8 mouse cellular contexts compared by ENCODE assay signal in the genomic region with DNA sequence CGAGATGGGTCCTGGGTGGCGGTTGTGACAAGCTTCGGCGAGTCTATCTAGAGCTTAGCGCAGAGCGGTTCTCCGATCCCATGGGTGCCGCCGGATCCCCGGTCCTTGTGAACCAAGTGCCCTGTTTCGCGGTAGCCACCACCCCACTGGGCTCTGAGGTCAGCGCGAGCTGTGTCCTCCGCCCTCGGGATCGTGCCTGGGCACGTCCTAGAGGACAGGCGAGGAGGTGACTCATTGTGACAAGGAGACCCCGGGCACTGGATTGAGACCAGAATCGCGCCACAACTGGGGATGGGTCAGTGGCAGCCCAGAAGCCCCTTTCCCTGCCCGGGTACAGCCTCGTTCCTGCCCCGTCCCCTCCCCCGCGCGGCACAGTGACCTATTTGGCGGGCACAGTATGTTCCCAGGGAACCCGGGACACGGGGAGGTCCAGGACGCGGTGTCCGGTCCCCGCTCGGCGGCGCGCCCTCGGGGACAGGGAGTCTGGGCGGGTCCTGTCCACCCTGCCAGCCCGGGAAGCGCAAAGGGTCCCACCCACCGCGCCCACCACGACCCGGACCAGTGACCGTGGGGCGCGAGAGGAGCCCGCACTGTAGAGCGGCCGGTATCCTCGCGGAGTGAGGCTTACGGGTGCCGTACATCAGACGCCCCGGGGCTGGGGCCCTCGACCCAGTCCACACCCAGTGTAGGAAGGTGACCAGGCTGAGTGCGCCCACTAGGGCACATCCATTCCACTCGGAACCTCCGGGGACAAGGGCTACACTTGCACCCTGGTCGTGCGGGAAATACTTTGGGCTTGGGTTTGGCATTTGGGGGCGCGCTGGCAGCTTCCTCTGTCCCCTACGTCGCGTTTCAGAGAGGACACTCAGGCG. TPM values are rescaled to one million over a fixed set of nuclear protein-coding genes. Genes with fewer than 3 reads are reported as not detected.
A peak's percentile ranks its signal among the peaks of the same experiment; 100 is the strongest.
DNase-seq lines count a peak whose midpoint lies in the region; ATAC-seq lines count a peak whose summit lies in the region.

No protein-coding gene starts in this region.

- peak overlapping the region; percentile 77 for H3K27ac ChIP-seq in hindbrain, embryonic 10.5 days
- peak overlapping the region; percentile 77 for H3K27ac ChIP-seq in midbrain, embryonic 10.5 days (replicated peaks)

- no peak for ATAC-seq in activated CD4-positive, CD25-positive, alpha-beta regulatory T cell, adult 4 months

- peak; percentile 18 for DNase-seq in T-cell, adult 2 months (ENCODE audit: low spot score)
- peak; percentile 62 for DNase-seq in cerebellum, adult 9-10 months
- peak; percentile 52 to 65 for DNase-seq in frontal cortex, postnatal 10 days (ENCODE audit: low spot score in 2 of 2)
- DNase-seq in hindbrain, embryonic 10.5 days (ENCODE audit: low spot score), result peak; percentile 50
- peak; percentile 33 to 41 for DNase-seq in left cerebral cortex, postnatal 25 days (ENCODE audit: low spot score in 2 of 2)
- DNase-seq in midbrain, embryonic 10.5 days (ENCODE audit: low spot score), result peak; percentile 57
- peak; percentile 62 for DNase-seq in skeletal muscle tissue, adult 2 months (ENCODE audit: low read depth, low spot score)

- peaks cover 34% of the 10 kb centered on the region for H3K4me1 ChIP-seq in hindbrain, embryonic 10.5 days (replicated peaks)
- peaks cover 33% of the 10 kb centered on the region for H3K4me1 ChIP-seq in midbrain, embryonic 10.5 days

- intact Hi-C loops in left cerebral cortex, postnatal 25 days (cut with DNase I), result loop anchor here (1.0 to 5.0 kb wide), 3 partner anchors 45 to 153 kb away; no protein-coding TSS in a partner anchor

- peak overlapping the region; percentile 57 for H3K4me3 ChIP-seq in hindbrain, embryonic 10.5 days
- peak overlapping the region; percentile 65 for H3K4me3 ChIP-seq in midbrain, embryonic 10.5 days

- H3K27me3 ChIP-seq in hindbrain, embryonic 10.5 days (ENCODE audit: insufficient read depth, poor library complexity, severe bottlenecking), result peaks cover 58% of the 10 kb centered on the region
- H3K27me3 ChIP-seq in midbrain, embryonic 10.5 days (ENCODE audit: low read depth, poor library complexity, severe bottlenecking), result peaks cover 64% of the 10 kb centered on the region

- no peaks in the 10 kb centered on the region for H3K9me3 ChIP-seq in hindbrain, embryonic 10.5 days
- no peaks in the 10 kb centered on the region for H3K9me3 ChIP-seq in midbrain, embryonic 10.5 days (replicated peaks)

- WGBS in hindbrain, embryonic 10.5 days, result under 1% methylated on average over 71 of the region's 71 CpGs
- under 1% methylated on average over 70 of the region's 71 CpGs for WGBS in midbrain, embryonic 10.5 days

- H3K36me3 ChIP-seq in hindbrain, embryonic 10.5 days, result peaks cover 11% of the 10 kb centered on the region; the same call in 1 of the 2 replicates
- peaks cover 5% of the 10 kb centered on the region; the same call in 1 of the 2 replicates for H3K36me3 ChIP-seq in midbrain, embryonic 10.5 days

RNA-seq across cellular contexts. Expression of a gene that starts 3.8 kb away (rescaled TPM):
- 29.9 and 36.0 TPM in 2 replicates for polyA plus RNA-seq in hindbrain, embryonic 10.5 days (2016; fragmentation: Nextera tagmentation; extraction: Ambion mirVana)
- 10 to 100 TPM; 36.0 to 54.2 TPM for total RNA-seq in left cerebral cortex, postnatal 25 days (2021)
- polyA plus RNA-seq in midbrain, embryonic 10.5 days (2016; fragmentation: Nextera tagmentation; extraction: Ambion mirVana), result 19.1 and 24.8 TPM in 2 replicates
- polyA plus RNA-seq in activated CD4-positive, CD25-positive, alpha-beta regulatory T cell, adult 4 months (2017; shearing (Covaris generic)), result 10 to 100 TPM in 1 of 2 experiments, 1 to 10 TPM in 1; 7.5 to 12.1 TPM

RNA-seq across cellular contexts. Expression of a gene that starts 19.4 kb away (rescaled TPM):
- polyA plus RNA-seq in hindbrain, embryonic 10.5 days (2016; fragmentation: Nextera tagmentation; extraction: Ambion mirVana), result 0.04 TPM in 1 of 2 replicates, not detected in the other
- total RNA-seq in left cerebral cortex, postnatal 25 days (2021), result under 1 TPM in 1 of 2 experiments, not detected in 1; 0.14 TPM
- polyA plus RNA-seq in midbrain, embryonic 10.5 days (2016; fragmentation: Nextera tagmentation; extraction: Ambion mirVana), result 0.06 and 0.47 TPM in 2 replicates
- not detected for polyA plus RNA-seq in activated CD4-positive, CD25-positive, alpha-beta regulatory T cell, adult 4 months (2017; shearing (Covaris generic))
